Mouse (Mus musculus) kidney, postnatal 4 days (tissue): Measurements from ENCODE around the gene Sprtn.

Source experiments
- DNase-seq, 2 experiments: peaks; one replicate each; pipeline ENCODE4 v3.0.0; 2021; ENCODE audit warnings: mixed read lengths in 2 of 2

The Sprtn gene

GRCm38 (mm10) chr8:124905482-124905881 is 7.8 kb downstream of the Sprtn start:
- no peak for DNase-seq

GRCm38 (mm10) chr8:124909936-124910335 is 12.2 kb downstream of the Sprtn start:
- no peak for DNase-seq

- DNase-seq: no peak
Measured at GRCm38 (mm10) chr8:124910349-124910748, 12.7 kb downstream of the Sprtn start.

- peak in 1 of 2 experiments; percentile 37 for DNase-seq
Measured at GRCm38 (mm10) chr8:124911938-124912872, 14.5 kb downstream of the Sprtn start.

GRCm38 (mm10) chr8:124914061-124914460 is 16.4 kb downstream of the Sprtn start:
- DNase-seq: peak in 1 of 2 experiments; percentile 27

GRCm38 (mm10) chr8:124917741-124918484 is 20.2 kb downstream of the Sprtn start:
- no peak for DNase-seq

GRCm38 (mm10) chr8:124921369-124922279 is 23.9 kb downstream of the Sprtn start:
- DNase-seq: no peak

- DNase-seq: no peak
Measured at GRCm38 (mm10) chr8:124922490-124923089, 24.9 kb downstream of the Sprtn start.

- peak in 1 of 2 experiments; percentile 38 for DNase-seq
Measured at GRCm38 (mm10) chr8:124923971-124924652, 26.4 kb downstream of the Sprtn start.

- peak in 1 of 2 experiments; percentile 35 for DNase-seq
Measured at GRCm38 (mm10) chr8:124925544-124926266, 28.0 kb downstream of the Sprtn start.

GRCm38 (mm10) chr8:124926351-124926771 is 28.7 kb downstream of the Sprtn start:
- DNase-seq: peak; percentile 23 to 42

GRCm38 (mm10) chr8:124929006-124929405 is 31.3 kb downstream of the Sprtn start:
- no peak for DNase-seq

- DNase-seq: no peak
Measured at GRCm38 (mm10) chr8:124930086-124930485, 32.4 kb downstream of the Sprtn start.

GRCm38 (mm10) chr8:124930649-124931048 is 33.0 kb downstream of the Sprtn start:
- DNase-seq: no peak

GRCm38 (mm10) chr8:124932435-124932834 is 34.7 kb downstream of the Sprtn start:
- DNase-seq: no peak

GRCm38 (mm10) chr8:124935116-124935515 is 37.4 kb downstream of the Sprtn start:
- DNase-seq: no peak

GRCm38 (mm10) chr8:124936699-124937098 is 39.0 kb downstream of the Sprtn start:
- DNase-seq: no peak

- DNase-seq: no peak
Measured at GRCm38 (mm10) chr8:124937293-124937692, 39.6 kb downstream of the Sprtn start.

GRCm38 (mm10) chr8:124943801-124944200 is 46.1 kb downstream of the Sprtn start:
- no peak for DNase-seq

- DNase-seq: no peak
Measured at GRCm38 (mm10) chr8:124944406-124944805, 46.7 kb downstream of the Sprtn start.
